Mouse (Mus musculus) thymus, postnatal 0 days (tissue): ENCODE measurements around the gene Olfr1501. TPM values are rescaled to one million over a fixed set of nuclear protein-coding genes. Genes with fewer than 3 reads are reported as not detected.
"Not testable (repeated sequence)": the region's sequence is repeated elsewhere in the genome, so short reads cannot be mapped to it uniquely, and the experiment has no call there.

ENCODE experiments used
- DNase-seq: peaks from one replicate; pipeline ENCODE4 v3.0.0-alpha.2; 2015; ENCODE audit warnings: low spot score
- polyA plus RNA-seq: library from polyadenylated mRNA; unstranded; fragments of >200 nt; fragmentation: Nextera tagmentation; extraction: Ambion mirVana; gene quantifications from 2 replicates; pipeline ENCODE4 v1.2.1, GENCODE M21; 2015

Olfr1501 gene
- polyA plus RNA-seq = not detected in 2 replicates

DNA sequence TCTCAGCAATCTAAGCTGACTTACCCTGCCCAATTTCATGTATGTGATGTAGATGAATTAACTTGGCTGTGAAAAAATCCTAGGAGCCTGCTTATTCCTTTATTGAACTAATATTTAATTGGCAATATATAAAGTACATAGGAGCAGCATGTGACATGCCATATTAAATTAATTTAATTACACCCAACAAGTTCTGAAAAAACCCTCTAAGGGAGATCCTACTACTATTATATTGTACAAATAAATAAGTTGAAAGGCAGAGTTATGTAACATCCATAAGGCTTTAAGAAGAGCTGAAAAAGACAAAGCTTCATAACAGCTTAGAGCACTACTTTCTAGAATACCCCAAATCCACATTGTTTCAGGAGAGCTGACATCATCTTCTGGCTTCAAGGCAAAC, at the start of gene Olfr1501:
TSS of gene Olfr1501 (minus strand) at position 101 of the 400 bp plus-strand sequence.
- not testable (repeated sequence) for DNase-seq

GRCm38 (mm10) chr19:13897828-13898227, 47.3 kb upstream of the Olfr1501 start, which contains the start of gene Olfr1504:
Gene Olfr1504 (minus strand): TSS chr19:13897928.
- DNase-seq = no peak

- DNase-seq = no peak
Observed at GRCm38 (mm10) chr19:13861495-13861894, 11.0 kb upstream of the Olfr1501 start, which contains the start of gene Olfr1502. Gene Olfr1502 (plus strand): TSS chr19:13861795.

DNA sequence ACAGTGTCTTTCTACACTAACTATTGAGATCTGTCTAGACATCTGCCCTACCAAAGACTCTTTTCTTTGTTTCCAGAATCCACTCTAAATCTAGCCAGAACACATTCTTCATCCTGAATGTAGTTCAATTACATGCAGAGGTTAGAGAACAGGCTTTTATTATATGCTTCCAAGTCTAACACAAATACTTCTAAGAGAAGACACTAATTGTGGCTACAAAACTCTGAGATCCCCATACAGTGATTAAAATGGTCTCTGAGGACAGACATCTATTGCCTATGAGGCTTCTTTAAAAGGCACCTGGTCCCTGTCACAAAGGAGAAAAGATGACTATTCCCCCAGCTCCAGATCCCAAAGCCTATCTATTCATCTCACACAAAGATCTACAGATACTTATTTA, 20.1 kb downstream of the Olfr1501 start, which contains the start of gene Olfr1500:
TSS of gene Olfr1500 (minus strand) at position 101 of the 400 bp plus-strand sequence.
- DNase-seq = no peak

GRCm38 (mm10) chr19:13828447-13828846, 22.0 kb downstream of the Olfr1501 start:
- DNase-seq = no peak

GRCm38 (mm10) chr19:13820847-13821246, 29.6 kb downstream of the Olfr1501 start:
- DNase-seq = no peak

DNA sequence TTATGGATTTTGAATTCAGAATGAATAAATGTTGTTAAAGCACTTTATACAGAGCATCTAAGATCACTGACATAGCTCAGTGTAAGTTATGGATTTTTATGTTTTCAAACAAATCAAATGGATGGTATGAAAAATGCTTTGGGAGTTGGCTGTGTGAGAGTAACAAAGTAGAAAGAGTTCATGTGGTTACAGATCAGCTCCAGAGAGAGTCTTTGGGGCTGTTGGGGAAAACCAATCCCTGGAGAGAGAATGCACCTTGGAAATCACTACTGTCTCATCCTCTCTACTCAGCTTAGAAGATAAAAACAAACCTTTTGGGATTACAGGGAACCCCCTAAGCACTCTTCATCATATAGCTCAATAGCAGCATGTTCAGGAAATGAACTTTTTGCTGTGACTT, 31.1 kb downstream of the Olfr1501 start, which contains the start of gene Olfr1499:
TSS of gene Olfr1499 (minus strand) at position 101 of the 400 bp plus-strand sequence.
- DNase-seq = no peak

DNA sequence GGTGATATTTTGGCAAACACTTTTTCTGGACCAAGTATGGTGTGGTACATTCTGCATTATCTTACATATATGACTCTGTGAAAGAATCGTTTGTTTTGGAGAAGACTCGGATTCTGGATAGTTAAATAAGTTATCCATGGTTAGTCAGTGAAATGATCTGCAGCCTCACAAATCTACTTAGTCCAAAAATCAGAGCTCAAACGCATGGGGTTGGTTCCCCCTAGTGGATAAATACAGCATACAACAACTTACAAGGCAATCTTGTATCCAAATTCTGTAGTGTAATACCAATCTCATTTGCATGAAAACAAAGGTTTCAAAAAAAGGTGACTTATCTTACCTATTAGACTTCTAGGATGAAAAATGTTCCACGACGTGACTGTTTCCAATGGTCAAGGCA, 31.7 kb downstream of the Olfr1501 start:
- peak; percentile 2 for DNase-seq

- no peak for DNase-seq
Observed at GRCm38 (mm10) chr19:13812823-13813222, 37.7 kb downstream of the Olfr1501 start.

GRCm38 (mm10) chr19:13805486-13805885, 45.0 kb downstream of the Olfr1501 start:
- not testable (repeated sequence) for DNase-seq

GRCm38 (mm10) chr19:13798102-13798501, 52.4 kb downstream of the Olfr1501 start, which contains the start of gene Olfr1497:
Gene Olfr1497 (minus strand): TSS chr19:13798202.
- no peak for DNase-seq

Other genes with a start within 250 kb of the Olfr1501 start
- not detected in 2 replicates for gene Olfr1487, start 233.3 kb downstream of the Olfr1501 start, polyA plus RNA-seq
- not detected in 2 replicates for gene Olfr1489, start 219.1 kb downstream of the Olfr1501 start, polyA plus RNA-seq
- gene Olfr1490, start 199.6 kb downstream of the Olfr1501 start, polyA plus RNA-seq = not detected in 2 replicates
- not detected in 2 replicates for gene Olfr1491, start 153.4 kb downstream of the Olfr1501 start, polyA plus RNA-seq
- gene Olfr1493-ps1, start 127.4 kb downstream of the Olfr1501 start, polyA plus RNA-seq = not detected in 2 replicates
- gene Olfr1494, start 111.0 kb downstream of the Olfr1501 start, polyA plus RNA-seq = not detected in 2 replicates
- gene Olfr1495, start 86.1 kb downstream of the Olfr1501 start, polyA plus RNA-seq = not detected in 2 replicates
- not detected in 2 replicates for gene Olfr1496, start 72.8 kb downstream of the Olfr1501 start, polyA plus RNA-seq
- gene Olfr1497, start 52.5 kb downstream of the Olfr1501 start, polyA plus RNA-seq = not detected in 2 replicates
- not detected in 2 replicates for gene Olfr1499, start 31.2 kb downstream of the Olfr1501 start, polyA plus RNA-seq
- gene Olfr1500, start 20.2 kb downstream of the Olfr1501 start, polyA plus RNA-seq = not detected in 2 replicates
- not detected in 2 replicates for gene Olfr1502, start 11.1 kb upstream of the Olfr1501 start, polyA plus RNA-seq
- not detected in 2 replicates for gene Olfr1504, start 47.2 kb upstream of the Olfr1501 start, polyA plus RNA-seq
- gene Olfr1505, start 62.8 kb upstream of the Olfr1501 start, polyA plus RNA-seq = not detected in 2 replicates